In the genomic region with DNA sequence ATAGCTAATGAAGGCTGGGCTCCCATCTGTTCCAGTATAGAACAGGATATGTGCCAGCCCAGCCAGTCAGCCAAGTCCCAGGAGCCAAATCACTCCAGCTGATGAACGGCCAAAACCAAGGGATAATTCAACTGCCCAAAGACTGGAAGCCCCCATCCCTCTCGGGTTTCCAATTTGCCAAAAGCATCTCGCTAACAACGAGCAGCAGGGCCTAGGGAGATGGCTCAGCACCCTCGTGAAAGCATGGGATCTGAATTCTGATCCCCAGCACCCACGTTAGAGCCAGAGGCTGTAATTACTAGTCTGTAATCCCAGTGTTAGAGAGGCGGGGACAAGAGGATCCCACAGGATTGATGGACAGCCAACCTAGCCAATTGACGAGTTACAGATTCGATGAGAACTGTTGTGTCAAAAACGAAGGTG, we compare ENCODE assay signal across 16 mouse cellular contexts. TPM values are rescaled to one million over a fixed set of nuclear protein-coding genes. Genes with fewer than 3 reads are reported as not detected.
"Had no signal": no experiment of that assay in that cellular context is flagged by ENCODE, and none has a peak within 500 bp of the region (broad histone marks: within the 10 kb centered on the region; RNA-seq: fewer than 3 reads in every experiment).

No protein-coding gene starts in this region.

- ATAC-seq: liver, embryonic 12.5 days; midbrain, embryonic 15.5 days had no signal

- H3K4me3 ChIP-seq: layer of hippocampus, adult 2 months; limb, embryonic 15.5 days; liver, embryonic 12.5 days; midbrain, embryonic 10.5 days; midbrain, embryonic 15.5 days; neural tube, embryonic 13.5 days had no signal

- H3K4me1 ChIP-seq: limb, embryonic 15.5 days; liver, embryonic 12.5 days; midbrain, embryonic 10.5 days; midbrain, embryonic 15.5 days; neural tube, embryonic 13.5 days had no signal

- H3K4me2 ChIP-seq: limb, embryonic 15.5 days; liver, embryonic 12.5 days; lung, embryonic 14.5 days; midbrain, embryonic 15.5 days; neural tube, embryonic 13.5 days had no signal

- DNase-seq: kidney, adult 9 months; kidney, postnatal 36 days; lung, embryonic 14.5 days; lung, postnatal 10 days; lung, postnatal 4 days; right cerebral cortex, adult 18-20 months; thymus, adult 18-20 months; thymus, postnatal 25 days had no signal

- H3K27me3 ChIP-seq: limb, embryonic 15.5 days; liver, embryonic 12.5 days; midbrain, embryonic 15.5 days; neural tube, embryonic 13.5 days had no signal

- H3K9me3 ChIP-seq: limb, embryonic 15.5 days; liver, embryonic 12.5 days; midbrain, embryonic 15.5 days; neural tube, embryonic 13.5 days had no signal

- H3K27ac ChIP-seq: kidney, postnatal 0 days; layer of hippocampus, adult 2 months; limb, embryonic 15.5 days; liver, embryonic 12.5 days; midbrain, embryonic 10.5 days; midbrain, embryonic 15.5 days; neural tube, embryonic 13.5 days had no signal

- H3K9ac ChIP-seq: limb, embryonic 15.5 days; liver, embryonic 12.5 days; lung, embryonic 14.5 days; midbrain, embryonic 15.5 days; neural tube, embryonic 13.5 days had no signal

- H3K36me3 ChIP-seq: limb, embryonic 15.5 days; liver, embryonic 12.5 days; midbrain, embryonic 10.5 days; midbrain, embryonic 15.5 days; neural tube, embryonic 13.5 days had no signal

RNA-seq across cellular contexts. Expression of a gene that starts 15.6 kb away (rescaled TPM):
- total RNA-seq: megakaryocyte, adult 5-6 weeks had no signal
